Mouse (Mus musculus): ENCODE results near the gene Serpinb1b. TPM values are rescaled to one million over a fixed set of nuclear protein-coding genes. Genes with fewer than 3 reads are reported as not detected.

The Serpinb1b gene
- polyA plus RNA-seq, 1 experiment from 2014 or later: 7.1 TPM

GRCm38 (mm10) chr13:33084975-33085694 lies 6.8 kb downstream of the Serpinb1b start:
- whole genome bisulfite sequencing: 53% methylated on average over 5 of the region's 5 CpGs
- Histone ChIP-seq H3K9me3 (replicated peaks; ENCODE audit: control insufficient read depth, low read length) (no peaks in the 10 kb centered on the region), H3K4me2 (ENCODE audit: low read length) (no peak overlapping the region), H3K9ac (ENCODE audit: low read length) (no peak overlapping the region), H3K4me1 (ENCODE audit: control insufficient read depth, insufficient read depth, low read length) (0 out of 2 replicates have a peak, but pooled peaks cover 2% of the 10 kb centered on the region), H3K27ac (ENCODE audit: low read depth, low read length) (0 out of 2 replicates have a peak overlapping the region, but pooled peaks have one; percentile 1), H3K27me3 (replicated peaks; ENCODE audit: control insufficient read depth, insufficient read depth, low read length) (no peaks in the 10 kb centered on the region), H3K36me3 (ENCODE audit: control insufficient read depth, insufficient read depth, low read length) (no peaks in the 10 kb centered on the region), H3K4me3 (ENCODE audit: low read depth, low read length) (no peak overlapping the region)
- ATAC-seq (peak; percentile 54; the same call in 1 of the 2 replicates), DNase-seq (ENCODE audit: low spot score) (peak; percentile 45)

GRCm38 (mm10) chr13:33085695-33086432 lies 7.5 kb downstream of the Serpinb1b start:
- H3K27me3 ChIP-seq (replicated peaks; ENCODE audit: control insufficient read depth, insufficient read depth, low read length): no peaks in the 10 kb centered on the region
- no peaks in the 10 kb centered on the region for H3K36me3 ChIP-seq (ENCODE audit: control insufficient read depth, insufficient read depth, low read length)
- H3K9ac ChIP-seq (ENCODE audit: low read length): no peak overlapping the region
- ATAC-seq (peak; percentile 93; the same call in 1 of the 2 replicates), DNase-seq (ENCODE audit: low spot score) (peak; percentile 86)
- 0 out of 2 replicates have a peak, but pooled peaks cover 2% of the 10 kb centered on the region for H3K4me1 ChIP-seq (ENCODE audit: control insufficient read depth, insufficient read depth, low read length)
- H3K27ac ChIP-seq (ENCODE audit: low read depth, low read length): 0 out of 2 replicates have a peak overlapping the region, but pooled peaks have one; percentile 1
- H3K9me3 ChIP-seq (replicated peaks; ENCODE audit: control insufficient read depth, low read length): no peaks in the 10 kb centered on the region
- no peak overlapping the region for H3K4me3 ChIP-seq (ENCODE audit: low read depth, low read length)
- no peak overlapping the region for H3K4me2 ChIP-seq (ENCODE audit: low read length)

- DNase-seq (ENCODE audit: low spot score) (no peak), ATAC-seq (no peak)
- no peak overlapping the region for H3K27ac ChIP-seq (ENCODE audit: low read depth, low read length)
- no peaks in the 10 kb centered on the region for H3K9me3 ChIP-seq (replicated peaks; ENCODE audit: control insufficient read depth, low read length)
- no peak overlapping the region for H3K9ac ChIP-seq (ENCODE audit: low read length)
- H3K27me3 ChIP-seq (replicated peaks; ENCODE audit: control insufficient read depth, insufficient read depth, low read length): no peaks in the 10 kb centered on the region
- H3K4me3 ChIP-seq (ENCODE audit: low read depth, low read length): no peak overlapping the region
- H3K36me3 ChIP-seq (ENCODE audit: control insufficient read depth, insufficient read depth, low read length): no peaks in the 10 kb centered on the region
- H3K4me1 ChIP-seq (ENCODE audit: control insufficient read depth, insufficient read depth, low read length): 0 out of 2 replicates have a peak, but pooled peaks cover 2% of the 10 kb centered on the region
- H3K4me2 ChIP-seq (ENCODE audit: low read length): no peak overlapping the region
- 91% methylated on average over 3 of the region's 3 CpGs for WGBS
These were observed 11.2 kb downstream of the Serpinb1b start for GRCm38 (mm10) chr13:33089566-33089965.

- Histone ChIP-seq H3K9ac (ENCODE audit: low read length) (no peak overlapping the region), H3K27me3 (replicated peaks; ENCODE audit: control insufficient read depth, insufficient read depth, low read length) (no peaks in the 10 kb centered on the region), H3K4me2 (ENCODE audit: low read length) (no peak overlapping the region), H3K9me3 (replicated peaks; ENCODE audit: control insufficient read depth, low read length) (no peaks in the 10 kb centered on the region), H3K4me1 (ENCODE audit: control insufficient read depth, insufficient read depth, low read length) (no peaks in the 10 kb centered on the region), H3K36me3 (ENCODE audit: control insufficient read depth, insufficient read depth, low read length) (no peaks in the 10 kb centered on the region), H3K4me3 (ENCODE audit: low read depth, low read length) (no peak overlapping the region), H3K27ac (ENCODE audit: low read depth, low read length) (no peak overlapping the region)
- no peak for DNase-seq (ENCODE audit: low spot score)
- 67% methylated on average over 1 of the region's 1 CpGs for WGBS
- no peak for ATAC-seq
These were observed 12.2 kb downstream of the Serpinb1b start for GRCm38 (mm10) chr13:33090546-33090945.

- no peak for ATAC-seq
- H3K36me3 ChIP-seq (ENCODE audit: control insufficient read depth, insufficient read depth, low read length): no peaks in the 10 kb centered on the region
These were observed 12.9 kb downstream of the Serpinb1b start for GRCm38 (mm10) chr13:33091306-33091705.

GRCm38 (mm10) chr13:33095575-33095974 lies 17.2 kb downstream of the Serpinb1b start:
- DNase-seq (ENCODE audit: low spot score): no peak
- H3K4me2 ChIP-seq (ENCODE audit: low read length): no peak overlapping the region
- H3K27ac ChIP-seq (ENCODE audit: low read depth, low read length): no peak overlapping the region
- H3K27me3 ChIP-seq (replicated peaks; ENCODE audit: control insufficient read depth, insufficient read depth, low read length): no peaks in the 10 kb centered on the region
- no peaks in the 10 kb centered on the region for H3K4me1 ChIP-seq (ENCODE audit: control insufficient read depth, insufficient read depth, low read length)
- H3K9ac ChIP-seq (ENCODE audit: low read length): no peak overlapping the region
- no peaks in the 10 kb centered on the region for H3K36me3 ChIP-seq (ENCODE audit: control insufficient read depth, insufficient read depth, low read length)
- no peak for ATAC-seq
- no peak overlapping the region for H3K4me3 ChIP-seq (ENCODE audit: low read depth, low read length)
- no peaks in the 10 kb centered on the region for H3K9me3 ChIP-seq (replicated peaks; ENCODE audit: control insufficient read depth, low read length)
- WGBS: 84% methylated on average over 1 of the region's 1 CpGs

More at GRCm38 (mm10) chr13:33091306-33091705, 12.9 kb downstream of the Serpinb1b start:
- Histone ChIP-seq H3K9me3 (replicated peaks; ENCODE audit: control insufficient read depth, low read length) (no peaks in the 10 kb centered on the region), H3K4me2 (ENCODE audit: low read length) (no peak overlapping the region), H3K4me1 (ENCODE audit: control insufficient read depth, insufficient read depth, low read length) (no peaks in the 10 kb centered on the region), H3K27ac (ENCODE audit: low read depth, low read length) (no peak overlapping the region), H3K4me3 (ENCODE audit: low read depth, low read length) (no peak overlapping the region), H3K27me3 (replicated peaks; ENCODE audit: control insufficient read depth, insufficient read depth, low read length) (no peaks in the 10 kb centered on the region), H3K9ac (ENCODE audit: low read length) (no peak overlapping the region)
- 96% methylated on average over 1 of the region's 1 CpGs for WGBS
- DNase-seq (ENCODE audit: low spot score): no peak

GRCm38 (mm10) chr13:33105626-33106025 lies 27.3 kb downstream of the Serpinb1b start:
- Histone ChIP-seq H3K4me3 (ENCODE audit: low read depth, low read length) (no peak overlapping the region), H3K4me1 (ENCODE audit: control insufficient read depth, insufficient read depth, low read length) (no peaks in the 10 kb centered on the region), H3K27ac (ENCODE audit: low read depth, low read length) (no peak overlapping the region), H3K27me3 (replicated peaks; ENCODE audit: control insufficient read depth, insufficient read depth, low read length) (no peaks in the 10 kb centered on the region), H3K36me3 (ENCODE audit: control insufficient read depth, insufficient read depth, low read length) (no peaks in the 10 kb centered on the region), H3K9me3 (replicated peaks; ENCODE audit: control insufficient read depth, low read length) (no peaks in the 10 kb centered on the region), H3K4me2 (ENCODE audit: low read length) (no peak overlapping the region), H3K9ac (ENCODE audit: low read length) (no peak overlapping the region)
- DNase-seq (ENCODE audit: low spot score) (no peak), ATAC-seq (no peak)

- no peaks in the 10 kb centered on the region for H3K4me1 ChIP-seq (ENCODE audit: control insufficient read depth, insufficient read depth, low read length)
- H3K27me3 ChIP-seq (replicated peaks; ENCODE audit: control insufficient read depth, insufficient read depth, low read length): no peaks in the 10 kb centered on the region
- H3K36me3 ChIP-seq (ENCODE audit: control insufficient read depth, insufficient read depth, low read length): no peaks in the 10 kb centered on the region
- WGBS: 58% methylated on average over 3 of the region's 3 CpGs
- no peak overlapping the region for H3K4me3 ChIP-seq (ENCODE audit: low read depth, low read length)
- ATAC-seq: no peak
- no peak overlapping the region for H3K9ac ChIP-seq (ENCODE audit: low read length)
- DNase-seq (ENCODE audit: low spot score): no peak
- no peak overlapping the region for H3K4me2 ChIP-seq (ENCODE audit: low read length)
- H3K27ac ChIP-seq (ENCODE audit: low read depth, low read length): no peak overlapping the region
- no peaks in the 10 kb centered on the region for H3K9me3 ChIP-seq (replicated peaks; ENCODE audit: control insufficient read depth, low read length)
These were observed 34.7 kb downstream of the Serpinb1b start for GRCm38 (mm10) chr13:33113054-33113453.

GRCm38 (mm10) chr13:33137717-33138116 lies 59.3 kb downstream of the Serpinb1b start:
- Histone ChIP-seq H3K9ac (ENCODE audit: low read length) (no peak overlapping the region), H3K9me3 (replicated peaks; ENCODE audit: control insufficient read depth, low read length) (no peaks in the 10 kb centered on the region; the same call in 1 of the 2 replicates), H3K4me2 (ENCODE audit: low read length) (no peak overlapping the region), H3K27me3 (replicated peaks; ENCODE audit: control insufficient read depth, insufficient read depth, low read length) (no peaks in the 10 kb centered on the region), H3K27ac (ENCODE audit: low read depth, low read length) (no peak overlapping the region), H3K4me1 (ENCODE audit: control insufficient read depth, insufficient read depth, low read length) (no peaks in the 10 kb centered on the region), H3K4me3 (ENCODE audit: low read depth, low read length) (no peak overlapping the region), H3K36me3 (ENCODE audit: control insufficient read depth, insufficient read depth, low read length) (no peaks in the 10 kb centered on the region)
- ATAC-seq: no peak
- 85% methylated on average over 2 of the region's 2 CpGs for WGBS
- no peak for DNase-seq (ENCODE audit: low spot score)
